Mouse (Mus musculus) left cerebral cortex, postnatal 36 days (tissue): ENCODE measurements around the gene Ngfr. TPM values are rescaled to one million over a fixed set of nuclear protein-coding genes. Genes with fewer than 3 reads are reported as not detected.
"Not testable (repeated sequence)": the region's sequence is repeated elsewhere in the genome, so short reads cannot be mapped to it uniquely, and the experiment has no call there.

ENCODE experiments used
- DNase-seq, 2 experiments: peaks; one replicate each; pipeline ENCODE4 v3.0.0; 2021 to 2022; ENCODE audit warnings: low spot score in 2 of 2, mixed read lengths in 1 of 2
- intact Hi-C: fragments of 180-260 bp; cut with DNase I; formaldehyde crosslinking; loops from one replicate; pipeline ENCODE4 v1.15.1; 2025
- total RNA-seq, 2 experiments: library from RNA; stranded (reverse); gene quantifications; 2 replicates each; pipeline ENCODE4 v1.2.3; 2021

Ngfr gene
- 1 to 10 TPM in 1 of 2 experiments, under 1 TPM in 1; 0.74 to 1.7 TPM for total RNA-seq

DNA sequence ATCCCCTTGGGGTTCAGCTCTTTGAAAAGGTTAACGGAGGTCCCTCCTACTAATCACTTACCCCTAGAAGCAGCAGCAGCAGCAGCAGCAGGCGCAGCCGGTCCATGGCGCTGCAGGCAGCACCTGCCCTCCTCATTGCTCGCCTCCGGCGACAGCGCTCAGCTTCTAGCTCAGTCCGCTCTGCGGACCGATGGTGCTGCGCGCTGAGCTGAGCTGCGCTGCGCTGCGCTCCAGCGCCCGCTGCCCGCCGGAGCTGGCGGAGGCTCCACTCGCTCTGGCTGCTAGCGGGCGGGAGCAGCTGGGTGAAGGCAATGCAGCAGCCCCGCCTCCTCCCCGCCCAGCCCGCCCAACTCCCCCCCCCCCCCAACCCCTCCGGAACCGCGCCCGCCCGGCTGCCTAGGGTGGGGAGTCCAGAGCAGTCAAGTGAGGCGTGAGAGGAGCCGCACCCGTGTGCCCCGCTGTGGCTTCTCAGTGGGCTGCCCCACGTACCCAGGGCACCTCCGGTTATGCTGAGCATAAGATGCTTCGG lies at the start of gene Ngfr:
Gene Ngfr, minus strand, starts transcription at position 313 of the 529 bp plus-strand sequence.
- intact Hi-C loops, result loop anchor here (2.0 kb wide), 2 partner anchors 55 to 61 kb away; no protein-coding TSS in a partner anchor
- peak; percentile 43 to 48 for DNase-seq

DNA sequence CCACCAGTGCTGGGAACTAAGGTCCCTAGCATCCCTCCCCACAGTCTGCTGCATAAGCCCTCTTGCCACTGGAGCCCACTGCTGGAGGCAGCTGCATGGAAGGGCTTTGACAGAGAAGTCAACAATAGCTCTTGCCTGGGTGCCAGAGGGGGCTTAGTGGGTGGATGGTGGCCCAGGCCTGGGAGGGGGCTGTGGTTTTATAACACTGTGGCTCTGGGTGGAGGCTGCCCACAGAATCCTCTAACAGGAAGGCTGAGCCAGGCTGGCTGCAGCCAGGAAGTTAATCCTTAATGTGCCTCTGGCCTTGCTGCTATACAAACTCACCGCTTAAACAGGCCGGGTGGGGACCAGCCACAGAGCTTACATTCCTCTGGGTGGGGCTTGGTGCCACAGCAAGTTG lies 47.5 kb upstream of the Ngfr start:
- DNase-seq, result no peak
- intact Hi-C loops, result no loop called here

DNA sequence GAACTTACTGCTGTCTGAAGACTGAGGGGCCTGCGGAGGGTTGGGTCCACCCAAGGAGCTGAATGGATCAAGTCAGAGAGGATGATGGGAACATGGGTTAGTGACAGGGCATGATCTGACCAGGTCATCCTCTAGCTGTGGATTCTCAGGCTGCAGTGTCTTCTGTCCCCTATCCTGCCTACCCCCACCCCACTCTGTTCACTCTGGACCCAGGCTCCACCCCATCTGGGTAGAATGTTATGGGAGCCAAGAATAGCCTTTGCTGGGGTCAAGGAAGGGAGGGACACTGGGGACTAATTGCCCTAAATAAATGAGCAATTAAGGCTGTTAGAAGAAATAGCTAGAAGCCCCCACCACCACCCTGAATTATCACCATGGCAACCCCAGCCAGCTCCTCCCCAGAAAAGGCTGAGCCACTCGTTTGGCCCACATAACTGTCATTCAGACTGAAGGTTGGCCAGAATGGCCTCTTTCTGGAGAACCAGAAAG lies 46.0 kb upstream of the Ngfr start:
- no peak for DNase-seq
- intact Hi-C loops, result no loop called here

DNA sequence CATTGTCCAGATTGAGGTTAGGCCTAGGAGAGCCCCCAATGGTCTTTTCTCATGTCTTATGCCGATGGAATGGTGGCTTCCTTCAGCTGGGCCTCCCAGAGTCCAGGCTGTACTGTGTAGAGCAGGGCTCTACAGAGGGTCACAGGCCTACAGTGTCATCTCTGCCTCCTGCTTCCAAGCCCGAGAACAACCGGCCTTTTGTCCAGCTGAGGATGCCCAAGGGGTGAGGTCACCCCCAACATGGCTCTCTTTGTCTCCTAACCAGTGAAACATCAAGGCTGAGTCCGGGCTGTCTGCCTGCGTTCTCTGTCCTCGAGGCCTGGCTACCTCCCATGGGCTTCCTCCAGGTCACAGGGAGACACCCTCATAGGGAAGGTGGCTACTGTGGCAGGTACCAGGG lies 44.9 kb upstream of the Ngfr start:
- intact Hi-C loops, result no loop called here

DNA sequence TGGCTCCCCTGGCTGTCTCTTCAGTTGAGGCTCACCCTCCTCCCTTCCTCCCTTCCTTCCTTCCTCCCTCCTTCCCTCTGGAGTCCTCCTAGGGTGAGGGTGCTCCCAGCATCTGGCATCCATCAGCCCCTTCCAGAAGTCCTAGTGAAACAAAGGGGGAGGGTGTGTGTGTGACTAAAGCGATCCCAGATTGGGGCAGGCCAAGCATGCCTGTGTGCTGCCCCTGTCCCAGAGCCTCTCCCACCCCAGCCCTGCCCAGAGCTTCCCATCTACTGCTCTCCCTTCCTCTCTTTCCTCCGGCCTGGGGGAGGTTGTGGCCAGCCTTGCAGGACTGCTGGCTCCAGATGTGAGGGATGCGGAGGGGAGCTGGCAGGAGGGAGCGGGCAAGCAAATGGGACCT lies 43.8 kb upstream of the Ngfr start:
- intact Hi-C loops, result no loop called here
- no peak for DNase-seq

More for the DNA sequence above, 44.9 kb upstream of the Ngfr start:
- DNase-seq, result no peak

DNA sequence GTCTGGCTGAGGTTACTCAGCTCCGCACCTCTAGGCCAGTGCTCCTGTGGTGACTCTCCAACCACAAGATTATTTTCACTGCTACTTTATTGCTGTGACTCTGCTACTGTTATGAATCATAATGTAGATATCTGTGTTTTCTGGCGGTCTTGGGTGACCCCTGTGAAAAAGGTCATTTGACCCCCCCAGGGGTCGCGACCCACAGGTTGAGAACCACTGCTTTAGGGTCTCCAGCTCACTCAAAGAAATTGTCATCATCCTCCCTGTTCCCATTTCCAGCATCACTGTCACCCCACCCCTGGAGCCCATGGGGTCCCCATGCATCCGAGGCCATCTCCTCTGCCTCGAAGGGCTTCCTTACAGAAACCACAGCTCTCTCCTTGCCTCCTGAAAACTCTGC lies 43.0 kb upstream of the Ngfr start:
- intact Hi-C loops, result no loop called here
- no peak for DNase-seq

DNA sequence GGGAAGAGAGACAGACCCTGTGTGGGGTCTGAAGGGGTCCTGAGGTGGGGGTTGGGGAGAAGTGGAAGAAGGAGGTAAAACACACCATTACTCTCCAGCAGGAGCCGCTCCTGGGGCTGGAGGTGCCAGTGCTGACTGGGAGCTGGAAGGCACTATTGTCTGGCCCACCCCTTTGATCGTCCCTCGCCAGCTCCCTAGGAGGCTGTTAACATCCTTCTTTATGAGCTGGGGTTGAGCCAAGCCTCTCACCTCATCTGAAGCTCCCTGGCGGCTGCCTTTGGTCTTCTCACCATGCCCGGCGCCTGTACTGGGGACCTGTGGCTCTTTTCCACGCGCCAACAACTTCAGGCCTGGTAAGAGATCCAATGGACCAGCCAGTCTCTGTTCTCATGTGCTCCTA lies 34.9 kb upstream of the Ngfr start:
- intact Hi-C loops, result no loop called here
- DNase-seq, result no peak

DNA sequence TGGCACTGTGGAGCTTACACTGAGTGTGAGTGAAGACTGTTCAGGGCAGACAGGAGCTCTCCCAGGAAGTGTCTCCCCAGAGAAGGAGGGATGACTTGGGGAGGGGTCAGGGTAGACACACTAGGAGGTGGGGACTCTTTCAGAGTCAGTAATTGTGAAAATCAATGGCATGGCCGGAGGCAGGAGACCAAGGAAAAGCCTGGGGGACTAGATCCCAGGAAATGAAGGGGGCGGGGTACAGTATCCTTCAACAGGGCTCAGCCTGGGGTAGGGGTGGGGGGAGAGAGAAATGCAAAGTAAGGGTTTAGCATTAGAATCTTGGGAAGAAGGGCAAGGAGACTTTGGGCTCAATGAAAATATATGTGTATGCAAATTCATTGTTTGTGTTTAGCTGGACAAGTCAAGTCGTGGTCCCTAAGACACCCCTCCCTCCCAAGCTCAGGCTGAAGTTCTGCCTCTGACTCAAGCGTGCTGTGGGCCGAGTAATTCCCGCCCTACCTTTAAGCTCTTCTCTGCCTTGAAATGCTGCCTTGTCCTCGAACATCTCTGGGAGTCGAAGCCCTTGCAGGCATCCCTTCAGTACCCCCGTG lies 34.1 kb upstream of the Ngfr start:
- intact Hi-C loops, result no loop called here
- DNase-seq, result no peak

DNA sequence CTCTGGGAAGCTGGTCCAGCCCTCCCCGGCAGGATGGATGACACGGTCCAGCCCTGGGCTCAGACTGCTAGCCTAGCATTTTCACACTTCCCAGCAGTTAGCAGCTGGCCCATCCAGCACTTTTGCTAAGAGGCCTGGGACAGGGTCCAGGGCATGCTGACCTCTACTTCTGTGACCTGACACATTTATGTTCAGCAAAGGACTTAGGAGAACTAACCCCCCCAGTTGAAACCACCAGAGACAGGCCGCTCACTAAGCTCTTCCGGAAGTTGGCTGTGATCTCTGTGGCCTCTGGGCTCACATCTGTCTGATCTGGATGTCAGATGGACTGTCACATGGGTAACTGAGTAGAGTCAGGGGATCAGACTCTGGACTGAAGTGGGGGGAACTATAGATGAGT lies 33.5 kb upstream of the Ngfr start:
- DNase-seq, result no peak
- intact Hi-C loops, result no loop called here

DNA sequence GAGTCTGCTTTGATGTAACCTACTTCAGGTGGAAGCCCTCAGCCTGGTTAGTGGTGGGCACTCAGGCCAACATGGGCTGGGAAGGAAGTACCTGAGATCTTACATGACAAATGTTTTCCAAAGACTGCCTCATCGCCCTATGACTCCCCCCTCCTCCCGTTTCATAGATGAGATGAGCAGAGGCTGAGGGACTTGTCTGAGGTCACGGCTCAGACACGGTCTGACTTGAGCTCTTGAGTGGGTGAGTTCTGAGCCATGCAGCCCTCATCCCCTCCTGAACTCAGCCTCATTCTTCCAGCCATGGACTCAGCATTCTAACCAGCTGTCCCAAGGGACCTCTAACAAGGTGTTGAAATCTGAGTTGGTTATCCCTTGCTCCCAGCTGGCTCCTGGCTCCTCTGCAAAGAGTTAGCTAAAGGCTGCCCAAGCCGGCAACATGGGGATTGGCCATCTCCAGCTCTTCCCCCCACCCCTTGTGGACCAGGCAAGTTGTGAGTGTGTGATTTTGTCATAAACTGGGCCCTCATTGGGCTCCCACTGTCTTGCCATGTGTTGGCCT lies 32.4 kb upstream of the Ngfr start:
- no peak for DNase-seq
- intact Hi-C loops, result no loop called here

DNA sequence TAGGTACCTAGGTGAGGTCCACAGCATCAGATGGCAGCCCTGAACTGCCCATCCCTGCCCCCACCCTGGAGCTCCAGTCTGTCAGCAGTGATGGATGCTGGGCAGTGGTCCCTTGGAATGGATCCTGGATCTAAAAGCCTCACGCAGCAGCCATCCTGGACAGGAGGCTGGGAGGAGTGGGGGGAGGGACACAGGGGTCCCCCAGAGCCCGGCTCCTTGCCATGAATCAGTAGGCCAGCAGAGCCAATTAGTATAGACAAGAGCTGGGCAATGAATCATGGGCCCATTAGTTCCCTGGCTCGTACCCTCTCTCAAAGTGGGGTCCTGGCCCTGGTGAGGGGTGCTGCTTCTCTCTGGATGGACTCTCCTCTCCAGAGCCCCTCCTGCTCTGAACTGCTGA lies 31.5 kb upstream of the Ngfr start:
- no peak for DNase-seq
- intact Hi-C loops, result no loop called here

DNA sequence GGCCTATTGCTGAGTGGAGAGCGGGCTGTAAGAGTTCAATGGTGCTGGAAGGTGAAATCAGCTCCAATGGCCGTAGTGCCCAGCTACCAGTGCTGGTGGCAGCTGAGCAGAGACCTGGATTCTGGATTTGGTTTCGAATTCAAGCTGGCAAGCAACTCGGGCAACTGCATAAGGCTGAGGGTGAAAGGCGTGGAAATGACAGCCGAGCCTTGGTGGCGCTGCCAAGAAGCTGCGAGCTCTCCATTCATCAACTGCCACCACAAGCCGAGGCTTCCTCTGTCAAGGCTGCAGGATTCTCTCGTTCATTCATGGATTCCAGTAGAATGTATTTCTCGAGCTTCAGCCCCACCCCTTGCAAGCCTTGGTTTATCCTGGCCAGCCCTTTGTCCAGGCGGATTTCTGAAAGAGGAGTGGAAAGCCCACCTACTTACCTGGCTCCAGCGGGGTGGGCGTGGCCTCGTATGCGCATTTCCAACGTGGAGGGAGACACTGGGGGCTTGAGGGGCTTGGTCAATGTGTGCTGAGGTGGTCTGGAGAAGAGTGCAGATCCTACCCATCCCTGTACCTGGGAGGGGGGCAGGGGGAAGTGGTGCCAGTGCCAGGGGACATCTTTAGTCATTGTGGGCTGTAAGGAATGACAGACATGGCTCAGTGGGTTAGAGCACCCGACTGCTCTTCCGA lies 30.4 kb upstream of the Ngfr start:
- DNase-seq, result peak; percentile 17 to 21
- intact Hi-C loops, result no loop called here

DNA sequence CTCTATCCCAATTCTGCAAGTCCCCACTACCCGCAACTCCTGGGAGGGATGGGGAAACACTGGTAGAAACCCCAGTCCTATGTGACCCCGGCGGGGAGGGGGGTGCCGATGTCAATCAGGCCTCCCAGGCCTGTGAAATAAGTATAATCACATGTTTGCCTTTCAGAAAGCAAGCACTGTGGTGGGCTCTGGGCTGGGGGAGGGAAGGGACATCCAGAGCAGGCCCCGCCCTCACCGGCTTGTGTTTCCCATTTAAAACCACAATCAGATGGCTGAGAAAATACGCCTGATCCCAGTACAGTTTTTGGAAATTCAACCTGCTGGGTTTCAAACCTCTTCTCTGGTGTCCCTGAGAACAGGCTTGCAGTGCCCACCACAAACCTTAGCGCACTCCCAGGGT lies 27.2 kb upstream of the Ngfr start:
- DNase-seq, result no peak
- intact Hi-C loops, result no loop called here

DNA sequence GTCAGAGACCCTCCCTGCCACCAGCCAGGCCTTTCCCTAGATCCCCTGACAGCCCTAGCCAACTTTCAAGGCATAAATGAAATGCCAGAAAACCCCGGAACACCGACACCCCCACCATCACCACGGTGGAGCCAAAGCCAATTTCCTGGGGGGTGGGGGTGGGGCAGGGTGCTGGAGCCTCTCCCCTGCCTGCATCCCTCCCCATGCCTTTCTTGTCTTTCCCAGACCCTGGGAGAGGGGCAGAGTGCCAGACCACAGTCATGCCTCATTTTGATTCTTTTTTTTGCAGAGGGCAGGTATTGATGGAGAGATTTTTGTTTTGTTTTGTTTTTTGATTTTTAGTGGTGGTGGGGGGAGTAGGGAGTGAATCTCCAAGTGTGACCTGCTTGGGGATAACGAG lies 23.7 kb upstream of the Ngfr start:
- DNase-seq, result no peak
- intact Hi-C loops, result no loop called here

DNA sequence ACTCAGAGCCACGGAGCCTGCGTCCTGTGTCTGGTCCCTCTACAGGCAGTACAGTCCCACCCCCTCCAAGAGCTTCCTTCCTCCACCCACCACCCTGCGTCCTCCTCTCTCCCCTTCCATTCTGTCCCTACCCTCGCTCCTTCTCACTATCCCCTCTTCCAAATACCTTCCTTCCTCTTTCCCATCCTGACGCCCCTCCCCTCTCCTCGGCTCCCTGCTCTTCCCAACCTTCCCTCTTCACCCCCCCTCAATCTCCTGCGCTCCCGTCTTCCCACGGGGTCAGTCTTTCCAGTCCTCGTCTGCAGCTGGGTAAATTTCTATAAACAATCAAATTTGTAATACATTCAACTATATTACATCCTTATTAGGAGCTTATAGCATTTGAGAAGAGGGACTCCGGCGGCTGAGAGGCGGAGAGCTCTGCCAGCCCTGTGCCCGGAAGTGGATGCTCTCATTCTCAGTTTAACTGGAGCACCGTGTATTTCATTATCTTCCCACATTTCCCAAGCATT lies 22.9 kb upstream of the Ngfr start:
- intact Hi-C loops, result no loop called here
- no peak for DNase-seq

DNA sequence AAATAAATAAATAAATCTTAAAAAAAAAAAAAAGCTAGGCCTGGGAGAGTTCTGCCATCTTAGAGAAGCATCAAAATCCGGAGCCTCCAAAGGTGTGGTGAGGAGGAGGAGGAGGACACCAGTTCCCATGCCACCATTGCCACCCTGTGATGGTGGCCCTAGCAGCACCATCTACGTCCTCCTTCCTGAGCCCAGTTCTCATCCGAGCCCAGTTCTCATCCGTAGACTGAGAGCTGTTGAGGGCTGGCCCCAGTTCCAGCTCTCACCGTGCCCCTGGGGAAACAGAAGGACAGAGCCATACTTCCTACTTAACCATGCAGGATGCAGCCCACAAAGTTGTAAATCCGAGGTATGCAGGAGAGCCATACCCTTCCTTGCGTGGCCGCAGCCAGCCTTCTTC lies 22.4 kb upstream of the Ngfr start:
- intact Hi-C loops, result no loop called here
- DNase-seq, result no peak

DNA sequence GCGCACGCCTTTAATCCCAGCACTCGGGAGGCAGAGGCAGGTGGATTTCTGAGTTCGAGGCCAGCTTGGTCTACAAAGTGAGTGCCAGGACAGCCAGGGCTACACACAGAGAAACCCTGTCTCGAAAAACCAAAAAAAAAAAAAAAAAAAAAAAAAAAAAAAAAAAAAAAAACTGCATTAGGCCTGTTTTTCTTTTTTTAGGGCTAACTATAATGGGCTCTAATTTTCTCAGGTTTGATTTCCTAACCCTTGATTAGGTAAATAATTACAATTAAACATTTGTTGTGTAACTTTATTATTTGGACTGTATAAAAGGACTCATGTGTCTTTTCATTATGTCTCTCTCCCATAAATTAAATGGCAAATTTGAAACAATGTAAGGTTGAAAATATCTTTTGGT lies 19.8 kb upstream of the Ngfr start:
- intact Hi-C loops, DNase-seq: not testable (repeated sequence)

DNA sequence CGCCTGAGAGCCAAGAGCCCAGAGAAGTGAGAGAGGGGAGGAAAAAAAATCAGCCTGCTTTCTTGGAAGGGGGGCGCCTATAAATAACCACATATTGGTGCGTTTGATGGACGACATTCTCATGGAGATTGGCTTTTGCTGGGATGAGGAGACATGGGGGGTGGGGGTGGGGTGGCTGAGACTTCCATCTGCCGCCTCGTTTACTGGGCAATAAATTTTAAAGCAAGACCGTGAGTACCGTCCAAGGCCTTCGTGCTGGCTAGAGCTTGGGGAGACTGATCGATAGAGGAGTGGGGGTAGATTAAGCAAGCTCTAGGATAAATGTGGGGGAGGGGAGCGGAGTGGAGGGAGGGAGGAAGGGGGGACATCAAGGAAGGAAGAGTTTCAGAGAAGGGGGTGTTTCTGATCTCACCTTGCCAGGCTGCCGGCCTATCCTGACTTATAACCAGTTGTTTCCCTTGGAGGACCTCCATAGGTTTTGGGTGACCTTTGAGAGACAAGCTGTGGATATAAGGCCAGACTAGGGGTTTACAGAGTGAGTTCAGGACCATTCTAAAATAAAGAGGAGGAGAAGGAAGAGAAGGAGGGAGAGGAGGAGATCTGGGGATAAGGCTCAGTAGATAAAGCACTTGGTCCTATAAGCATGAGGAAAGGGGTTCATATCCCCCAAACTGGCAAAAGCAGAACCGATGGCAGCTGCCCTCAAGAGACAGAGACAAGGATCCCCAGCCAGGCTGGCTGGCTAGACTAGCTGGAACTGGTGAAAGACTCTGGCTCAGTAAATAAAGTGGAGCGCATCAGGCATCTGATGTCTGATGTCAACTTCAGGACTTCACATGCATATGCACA lies 10.9 kb upstream of the Ngfr start:
- intact Hi-C loops, result no loop called here
- DNase-seq, result no peak

DNA sequence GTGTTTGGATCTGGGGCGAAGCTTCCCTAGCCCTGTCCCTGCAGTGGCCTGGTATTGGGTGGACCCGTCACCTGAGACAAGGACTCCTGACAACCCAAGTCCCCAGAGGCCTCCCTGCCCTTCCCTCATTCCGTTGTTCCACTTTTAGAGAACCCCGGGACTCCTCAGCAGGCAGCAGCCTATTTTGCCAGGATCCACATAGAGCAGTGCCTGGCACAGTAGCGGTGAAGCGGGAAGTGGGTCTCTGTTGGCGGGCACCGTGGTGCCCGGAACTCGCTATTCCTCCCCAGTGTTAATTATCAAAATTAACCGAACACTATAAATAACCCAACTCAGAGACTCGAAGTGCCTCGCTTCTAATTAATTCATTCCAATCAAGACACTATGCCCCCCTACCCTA lies 10.2 kb upstream of the Ngfr start:
- no peak for DNase-seq
- intact Hi-C loops, result no loop called here

DNA sequence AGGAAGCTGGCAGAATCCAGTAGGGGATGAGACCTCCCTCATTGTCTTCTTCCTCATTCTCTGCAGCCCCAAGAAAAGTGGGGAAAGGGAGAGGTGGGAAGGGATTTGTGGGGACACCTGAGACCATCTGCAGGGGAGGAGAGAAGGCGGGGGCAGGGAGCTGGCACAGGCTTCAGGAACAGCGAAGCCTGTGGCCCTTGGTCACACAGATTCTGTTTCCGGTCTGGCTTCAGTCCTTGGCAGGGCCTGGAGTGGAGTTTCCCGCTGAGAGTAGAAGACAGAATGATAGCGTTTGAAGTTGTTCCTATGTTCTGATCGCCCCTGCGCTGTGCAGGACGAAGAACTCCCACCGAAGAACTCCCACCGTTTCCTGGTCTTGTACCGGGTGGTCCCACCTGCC lies 9.2 kb upstream of the Ngfr start:
- intact Hi-C loops, result no loop called here
- DNase-seq, result no peak
